Mouse (Mus musculus): ENCODE results near the gene Dgat2. TPM values are rescaled to one million over a fixed set of nuclear protein-coding genes. Genes with fewer than 3 reads are reported as not detected.
A peak's percentile ranks its signal among the peaks of the same experiment; 100 is the strongest.

Gene Dgat2
- polyA plus RNA-seq, 1 experiment from 2014 or later, result 12.6 TPM

- no peaks in the 10 kb centered on the region for H3K27me3 ChIP-seq
- peaks cover 24% of the 10 kb centered on the region for H3K4me1 ChIP-seq (replicated peaks)
- peak overlapping the region; percentile 61 for H3K4me2 ChIP-seq
- peak overlapping the region; percentile 72 for H3K27ac ChIP-seq
- H3K36me3 ChIP-seq, result no peaks in the 10 kb centered on the region
- no peaks in the 10 kb centered on the region for H3K9me3 ChIP-seq
- peak overlapping the region; percentile 94 for H3K4me3 ChIP-seq
- no peak overlapping the region for H3K9ac ChIP-seq
- no peak for ATAC-seq (ENCODE audit: low FRiP score)
- WGBS, result 32% methylated on average over 12 of the region's 12 CpGs
Observed at GRCm38 (mm10) chr7:99141919-99142606, 40.5 kb downstream of the Dgat2 start.

GRCm38 (mm10) chr7:99140984-99141918, 41.3 kb downstream of the Dgat2 start, which contains the start of gene Uvrag:
Gene Uvrag (minus strand): TSS chr7:99141141.
- no peaks in the 10 kb centered on the region for H3K36me3 ChIP-seq
- peak within 1 kb of the TSS; percentile 94 for H3K4me3 ChIP-seq
- WGBS, result under 1% methylated on average over 51 of the region's 51 CpGs
- peak; percentile 99 for ATAC-seq (ENCODE audit: low FRiP score)
- H3K27ac ChIP-seq, result peak within 1 kb of the TSS; percentile 93
- H3K4me2 ChIP-seq, result peak within 1 kb of the TSS; percentile 73
- H3K9me3 ChIP-seq, result no peaks in the 10 kb centered on the region
- H3K27me3 ChIP-seq, result no peaks in the 10 kb centered on the region
- H3K4me1 ChIP-seq (replicated peaks), result peaks cover 24% of the 10 kb centered on the region
- H3K9ac ChIP-seq, result peak within 1 kb of the TSS; percentile 94

GRCm38 (mm10) chr7:99140511-99140910, 42.0 kb downstream of the Dgat2 start:
- H3K27me3 ChIP-seq, result no peaks in the 10 kb centered on the region
- peaks cover 24% of the 10 kb centered on the region for H3K4me1 ChIP-seq (replicated peaks)
- H3K9ac ChIP-seq, result peak overlapping the region; percentile 94
- peak overlapping the region; percentile 94 for H3K4me3 ChIP-seq
- ATAC-seq (ENCODE audit: low FRiP score), result peak; percentile 9
- no peaks in the 10 kb centered on the region for H3K9me3 ChIP-seq
- H3K36me3 ChIP-seq, result no peaks in the 10 kb centered on the region
- H3K4me2 ChIP-seq, result peak overlapping the region; percentile 73
- peak overlapping the region; percentile 93 for H3K27ac ChIP-seq
- WGBS, result under 1% methylated on average over 22 of the region's 39 CpGs

GRCm38 (mm10) chr7:99139841-99140491, 42.6 kb downstream of the Dgat2 start:
- H3K36me3 ChIP-seq, result 0 out of 2 replicates have a peak, but pooled peaks cover 2% of the 10 kb centered on the region
- ATAC-seq (ENCODE audit: low FRiP score), result no peak
- H3K9me3 ChIP-seq, result no peaks in the 10 kb centered on the region
- H3K4me3 ChIP-seq, result peak overlapping the region; percentile 94
- H3K27ac ChIP-seq, result peak overlapping the region; percentile 93
- peak overlapping the region; percentile 94 for H3K9ac ChIP-seq
- peaks cover 24% of the 10 kb centered on the region for H3K4me1 ChIP-seq (replicated peaks)
- peak overlapping the region; percentile 73 for H3K4me2 ChIP-seq
- WGBS, result under 1% methylated on average over 13 of the region's 13 CpGs
- no peaks in the 10 kb centered on the region for H3K27me3 ChIP-seq

- no peak for ATAC-seq (ENCODE audit: low FRiP score)
- H3K4me3 ChIP-seq, result no peak overlapping the region
- H3K9me3 ChIP-seq, result no peaks in the 10 kb centered on the region
- no peak overlapping the region for H3K27ac ChIP-seq
- 0 out of 2 replicates have a peak, but pooled peaks cover 2% of the 10 kb centered on the region for H3K36me3 ChIP-seq
- H3K4me1 ChIP-seq (replicated peaks), result peaks cover 22% of the 10 kb centered on the region
- no peak overlapping the region for H3K4me2 ChIP-seq
- no peak overlapping the region for H3K9ac ChIP-seq
- WGBS, result 94% methylated on average over 4 of the region's 4 CpGs
- no peaks in the 10 kb centered on the region for H3K27me3 ChIP-seq
Observed at GRCm38 (mm10) chr7:99137541-99137940, 45.0 kb downstream of the Dgat2 start.

GRCm38 (mm10) chr7:99136789-99137188, 45.7 kb downstream of the Dgat2 start:
- Histone ChIP-seq H3K9me3 (no peaks in the 10 kb centered on the region), H3K9ac (no peak overlapping the region), H3K4me2 (no peak overlapping the region), H3K36me3 (0 out of 2 replicates have a peak, but pooled peaks cover 2% of the 10 kb centered on the region), H3K27me3 (no peaks in the 10 kb centered on the region), H3K4me1 (replicated peaks) (peaks cover 14% of the 10 kb centered on the region), H3K27ac (no peak overlapping the region), H3K4me3 (no peak overlapping the region)
- WGBS, result 55% methylated on average over 6 of the region's 6 CpGs
- no peak for ATAC-seq (ENCODE audit: low FRiP score)

- Histone ChIP-seq H3K4me1 (replicated peaks) (no peaks in the 10 kb centered on the region), H3K27ac (no peak overlapping the region), H3K4me3 (no peak overlapping the region), H3K27me3 (no peaks in the 10 kb centered on the region), H3K9ac (no peak overlapping the region), H3K36me3 (0 out of 2 replicates have a peak, but pooled peaks cover 2% of the 10 kb centered on the region), H3K4me2 (no peak overlapping the region), H3K9me3 (no peaks in the 10 kb centered on the region)
- WGBS, result 85% methylated on average over 8 of the region's 8 CpGs
- ATAC-seq (ENCODE audit: low FRiP score), result no peak
Observed at GRCm38 (mm10) chr7:99133811-99134402, 48.6 kb downstream of the Dgat2 start.

- no peak for ATAC-seq (ENCODE audit: low FRiP score)
- no peak overlapping the region for H3K4me2 ChIP-seq
- no peak overlapping the region for H3K9ac ChIP-seq
- H3K9me3 ChIP-seq, result no peaks in the 10 kb centered on the region
- H3K27ac ChIP-seq, result no peak overlapping the region
- no peak overlapping the region for H3K4me3 ChIP-seq
- 85% methylated on average over 9 of the region's 9 CpGs for WGBS
- 0 out of 2 replicates have a peak, but pooled peaks cover 2% of the 10 kb centered on the region for H3K36me3 ChIP-seq
- H3K27me3 ChIP-seq, result no peaks in the 10 kb centered on the region
- peaks cover 7% of the 10 kb centered on the region for H3K4me1 ChIP-seq (replicated peaks)
Observed at GRCm38 (mm10) chr7:99132597-99132996, 49.9 kb downstream of the Dgat2 start.

- ATAC-seq (ENCODE audit: low FRiP score), result no peak
- 82% methylated on average over 6 of the region's 6 CpGs for whole genome bisulfite sequencing
- H3K4me2 ChIP-seq, result no peak overlapping the region
Observed at GRCm38 (mm10) chr7:99131819-99132353, 50.6 kb downstream of the Dgat2 start.

GRCm38 (mm10) chr7:99128965-99129364, 53.6 kb downstream of the Dgat2 start:
- no peak overlapping the region for H3K4me3 ChIP-seq
- H3K4me2 ChIP-seq, result no peak overlapping the region
- no peaks in the 10 kb centered on the region for H3K36me3 ChIP-seq
- H3K9me3 ChIP-seq, result no peaks in the 10 kb centered on the region
- no peak overlapping the region for H3K9ac ChIP-seq
- no peak overlapping the region for H3K27ac ChIP-seq
- ATAC-seq (ENCODE audit: low FRiP score), result no peak
- peaks cover 11% of the 10 kb centered on the region for H3K4me1 ChIP-seq (replicated peaks)
- 97% methylated on average over 8 of the region's 8 CpGs for WGBS
- no peaks in the 10 kb centered on the region for H3K27me3 ChIP-seq

More at GRCm38 (mm10) chr7:99131819-99132353, 50.6 kb downstream of the Dgat2 start:
- H3K4me1 ChIP-seq (replicated peaks), result peaks cover 11% of the 10 kb centered on the region
- no peak overlapping the region for H3K27ac ChIP-seq
- H3K9ac ChIP-seq, result no peak overlapping the region
- 0 out of 2 replicates have a peak, but pooled peaks cover 2% of the 10 kb centered on the region for H3K36me3 ChIP-seq
- no peak overlapping the region for H3K4me3 ChIP-seq
- no peaks in the 10 kb centered on the region for H3K27me3 ChIP-seq
- no peaks in the 10 kb centered on the region for H3K9me3 ChIP-seq

Measured in hindbrain, embryonic 13.5 days (tissue).